Mouse (Mus musculus): ENCODE data around the gene 4931414P19Rik.
A peak's percentile ranks its signal among the peaks of the same experiment; 100 is the strongest.
"Not testable (repeated sequence)": the region's sequence is repeated elsewhere in the genome, so short reads cannot be mapped to it uniquely, and the experiment has no call there.

Gene 4931414P19Rik

DNA sequence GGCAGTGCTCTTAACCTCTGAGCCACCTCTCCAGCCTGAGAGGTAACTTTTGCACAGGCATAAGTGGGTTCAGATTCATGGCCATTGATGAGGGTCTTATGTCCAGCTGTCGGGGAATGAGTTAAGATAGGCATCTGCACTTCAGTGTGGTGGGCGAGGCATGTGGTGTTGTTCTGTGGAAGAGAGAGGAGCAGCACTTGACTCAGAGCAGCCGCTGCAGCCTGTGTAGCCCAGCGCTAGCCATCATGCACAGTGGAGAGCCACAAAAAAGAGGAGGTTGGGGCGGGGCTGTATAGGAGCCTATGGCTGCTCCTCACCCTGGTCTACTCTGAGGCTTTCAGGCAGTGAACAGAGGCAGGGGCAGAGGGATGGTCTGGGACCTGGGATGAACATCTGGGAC lies 22.3 kb upstream of the 4931414P19Rik start:
- no peak for DNase-seq (ENCODE audit: low spot score in 2 of 2)

GRCm38 (mm10) chr14:54624976-54625375 lies 19.2 kb upstream of the 4931414P19Rik start:
- DNase-seq (ENCODE audit: low spot score in 2 of 2), result no peak

- DNase-seq (ENCODE audit: low spot score in 2 of 2), result no peak
Measured at GRCm38 (mm10) chr14:54623334-54623733, 17.5 kb upstream of the 4931414P19Rik start.

DNA sequence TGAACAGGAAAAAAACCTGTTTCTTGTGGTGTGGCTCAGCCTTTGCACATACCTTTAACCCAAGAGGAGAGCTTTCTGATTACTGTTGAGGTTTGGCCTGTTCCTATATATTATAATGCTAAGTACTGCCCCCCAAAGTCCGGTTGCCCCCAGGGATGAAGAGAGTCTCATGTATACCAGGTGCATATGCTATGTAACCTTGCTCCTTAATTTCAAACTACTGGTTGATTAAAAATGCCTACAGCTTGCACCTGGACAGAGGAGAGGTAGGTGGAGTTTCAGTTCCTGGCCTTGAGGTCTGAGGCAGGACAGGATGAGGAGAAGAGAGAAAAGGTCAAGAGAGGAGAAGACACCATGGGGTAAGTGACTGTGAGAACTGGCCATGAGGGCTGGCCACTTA lies 15.3 kb upstream of the 4931414P19Rik start, which contains the start of gene Psmb11:
Gene Psmb11, plus strand, starts transcription at position 301 of the 400 bp plus-strand sequence.
- DNase-seq (ENCODE audit: low spot score in 2 of 2), result no peak

- peak; percentile 88 to 92 for DNase-seq (ENCODE audit: low spot score in 2 of 2)
Measured at GRCm38 (mm10) chr14:54617897-54618365, 12.1 kb upstream of the 4931414P19Rik start, which contains the start of gene Psmb5. TSS of gene Psmb5 (minus strand) at chr14:54618022.

DNA sequence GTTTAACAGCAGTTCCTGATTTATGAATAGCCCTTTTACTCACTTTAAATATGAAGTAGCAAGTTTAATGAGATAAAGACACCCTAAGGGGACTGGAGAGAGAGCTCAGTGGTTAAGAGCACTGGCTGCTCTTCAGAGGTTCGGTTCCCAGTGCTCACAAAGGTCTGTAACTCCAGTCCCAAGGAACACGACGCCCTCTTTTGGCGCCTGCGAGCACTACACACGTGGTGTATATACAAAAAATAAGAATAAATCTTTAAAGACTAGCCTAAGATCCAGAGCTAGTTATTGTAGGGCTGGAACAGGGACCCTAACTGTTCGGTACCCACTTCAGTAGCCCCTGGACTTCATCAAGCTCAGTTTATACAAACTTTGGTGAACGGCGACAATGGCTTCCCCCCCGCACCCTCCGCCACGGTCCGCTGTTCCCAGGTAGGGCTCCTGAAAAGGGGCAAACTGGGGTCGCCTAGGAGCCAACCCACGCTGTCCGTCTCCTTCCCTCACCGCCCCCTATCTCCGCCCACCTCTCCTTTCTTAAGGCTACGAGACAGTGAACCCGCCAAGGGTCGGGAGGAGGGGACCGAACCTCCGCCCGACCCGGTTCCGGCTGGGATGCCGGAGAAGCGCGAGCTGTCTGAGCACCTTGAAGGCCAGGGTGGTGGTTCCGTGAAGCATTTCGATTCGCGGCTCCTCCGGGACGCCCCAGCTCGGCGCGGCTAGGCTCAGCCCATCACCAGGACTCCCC lies 11.5 kb upstream of the 4931414P19Rik start:
- peak in 1 of 2 experiments; percentile 60 for DNase-seq (ENCODE audit: low spot score in 2 of 2)

DNA sequence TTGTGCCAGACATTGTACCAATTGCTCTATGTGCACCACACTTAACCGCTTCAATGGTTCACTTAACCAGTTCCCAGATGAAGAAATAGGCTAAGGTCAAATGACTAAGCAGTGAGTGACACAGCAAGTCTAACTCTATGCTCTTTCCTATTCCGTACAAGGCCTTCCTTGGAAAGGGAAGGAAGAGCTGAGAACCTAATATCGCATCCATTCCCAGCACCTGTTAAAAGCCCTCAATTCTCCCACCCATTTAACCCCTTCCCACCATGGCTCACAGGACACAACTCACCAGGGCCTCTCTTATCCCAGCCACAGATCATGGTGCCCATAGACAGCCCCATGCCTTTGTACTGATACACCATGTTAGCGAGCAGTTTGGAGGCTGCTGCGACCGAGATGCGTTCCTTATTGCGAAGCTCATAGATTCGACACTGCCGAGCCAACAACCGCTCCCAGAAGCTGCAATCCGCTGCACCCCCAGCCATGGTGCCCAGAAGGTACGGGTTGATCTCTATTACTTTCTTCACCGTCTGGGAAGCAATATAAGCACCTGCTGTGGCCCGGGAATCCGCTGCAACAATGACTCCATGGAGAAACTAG lies 10.5 kb upstream of the 4931414P19Rik start:
- DNase-seq (ENCODE audit: low spot score in 2 of 2), result no peak

DNA sequence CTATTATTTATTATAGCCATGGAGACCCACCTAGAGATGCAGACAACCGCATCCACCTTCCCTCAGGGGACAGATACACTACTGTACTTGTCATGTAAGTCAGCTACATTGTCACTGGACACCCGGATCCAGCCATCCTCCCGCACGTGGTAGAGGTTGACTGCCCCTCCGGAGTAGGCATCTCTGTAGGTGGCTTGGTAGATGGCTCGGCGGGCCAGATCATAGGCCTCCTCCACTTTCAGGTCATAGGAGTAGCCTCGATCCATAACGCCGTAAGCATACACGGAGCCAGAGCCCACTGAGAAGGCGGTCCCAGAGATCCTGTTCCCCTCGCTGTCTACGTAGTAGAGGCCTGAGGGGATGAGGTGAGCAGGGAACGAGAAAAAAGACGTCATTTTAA lies 8.3 kb upstream of the 4931414P19Rik start:
- DNase-seq (ENCODE audit: low spot score in 2 of 2), result not testable (repeated sequence)

DNA sequence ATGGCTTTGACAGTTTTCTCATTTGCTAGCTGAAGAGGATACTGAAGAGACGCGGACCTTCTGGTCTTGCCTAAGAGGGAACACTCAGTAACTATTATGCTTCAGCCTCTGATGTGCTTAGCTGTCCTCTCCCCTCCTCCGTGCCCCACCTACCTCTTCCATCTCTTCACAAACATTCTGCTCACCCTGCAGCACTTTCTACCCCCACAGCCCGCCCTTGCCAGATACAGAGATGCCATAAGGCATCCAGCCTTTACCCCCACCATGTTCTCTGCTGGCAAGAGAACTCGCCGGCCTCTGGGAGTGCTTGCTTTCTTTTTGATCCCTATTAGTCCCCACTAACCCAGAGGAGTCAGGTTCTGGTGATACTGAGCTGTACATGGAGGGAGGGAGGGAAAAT lies 4.9 kb upstream of the 4931414P19Rik start:
- DNase-seq (ENCODE audit: low spot score in 2 of 2), result no peak

DNA sequence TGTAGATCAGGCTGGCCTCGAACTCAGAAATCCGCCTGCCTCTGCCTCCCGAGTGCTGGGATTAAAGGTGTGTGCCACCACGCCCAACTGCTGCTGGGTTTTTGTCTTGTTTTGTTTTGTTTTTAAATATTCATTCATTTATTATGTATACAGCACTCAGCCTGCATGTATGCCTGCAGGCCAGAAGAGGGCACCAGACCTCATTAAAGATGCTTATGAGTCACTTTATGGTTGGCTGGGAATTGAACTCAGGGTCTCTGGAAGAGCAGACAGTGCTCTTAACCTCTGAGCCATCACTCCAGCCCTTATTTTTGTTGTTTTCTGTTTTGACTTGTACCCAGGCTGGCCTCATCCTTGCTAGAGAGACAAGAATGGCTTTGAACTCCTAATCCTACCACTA lies 4.2 kb upstream of the 4931414P19Rik start:
- peak in 1 of 2 experiments; percentile 63 for DNase-seq (ENCODE audit: low spot score in 2 of 2)

- DNase-seq (ENCODE audit: low spot score in 2 of 2), result no peak
Measured at GRCm38 (mm10) chr14:54609245-54609644, 3.5 kb upstream of the 4931414P19Rik start.

GRCm38 (mm10) chr14:54607226-54607625 lies 1.4 kb upstream of the 4931414P19Rik start:
- no peak for DNase-seq (ENCODE audit: low spot score in 2 of 2)

DNA sequence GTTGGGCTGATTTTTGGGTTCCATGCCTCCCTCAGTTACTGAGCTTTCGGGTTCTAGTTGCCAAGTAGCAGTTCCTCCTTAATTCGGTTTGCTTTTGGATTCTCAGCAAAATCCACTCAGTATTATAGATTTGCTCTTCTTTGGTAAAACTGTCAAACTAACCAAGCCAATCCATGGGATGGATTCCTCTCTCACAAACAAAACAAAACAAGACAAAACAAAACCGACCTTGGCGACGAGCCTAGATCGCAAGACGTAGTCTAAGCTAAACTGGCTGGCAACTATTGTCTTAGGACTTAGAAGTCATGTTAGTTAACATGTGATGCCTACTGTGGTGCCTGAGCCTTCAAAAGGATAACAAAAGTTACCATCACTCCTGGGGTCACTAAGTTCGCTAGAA lies 2.1 kb downstream of the 4931414P19Rik start:
- peak in 1 of 2 experiments; percentile 25 for DNase-seq (ENCODE audit: low spot score in 2 of 2)

- DNase-seq (ENCODE audit: low spot score in 2 of 2), result peak; percentile 90 to 96
Measured at GRCm38 (mm10) chr14:54603038-54603654, 2.6 kb downstream of the 4931414P19Rik start.

- DNase-seq (ENCODE audit: low spot score in 2 of 2), result peak; percentile 34 to 37
Measured at GRCm38 (mm10) chr14:54602613-54603012, 3.2 kb downstream of the 4931414P19Rik start.

DNA sequence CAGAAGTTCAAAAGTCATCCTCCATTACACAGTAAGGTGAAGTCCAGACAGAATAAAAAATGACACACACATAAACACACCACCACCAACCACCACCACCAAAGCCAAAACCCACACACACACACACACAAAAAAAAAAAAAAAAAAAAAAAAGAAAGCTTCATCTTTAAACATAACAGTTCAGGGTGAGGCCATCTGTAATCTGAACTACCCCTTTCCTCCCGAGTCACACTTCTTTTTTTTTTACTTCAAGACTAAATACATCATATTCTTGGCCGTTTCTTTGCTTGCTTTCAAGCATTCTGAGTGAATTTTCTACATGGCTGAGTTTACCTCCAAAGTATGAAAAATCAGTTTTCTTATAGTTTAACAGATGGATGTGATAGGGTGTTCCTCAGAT lies 4.2 kb downstream of the 4931414P19Rik start:
- no peak for DNase-seq (ENCODE audit: low spot score in 2 of 2)

- no peak for DNase-seq (ENCODE audit: low spot score in 2 of 2)
Measured at GRCm38 (mm10) chr14:54597084-54597483, 8.7 kb downstream of the 4931414P19Rik start.

DNA sequence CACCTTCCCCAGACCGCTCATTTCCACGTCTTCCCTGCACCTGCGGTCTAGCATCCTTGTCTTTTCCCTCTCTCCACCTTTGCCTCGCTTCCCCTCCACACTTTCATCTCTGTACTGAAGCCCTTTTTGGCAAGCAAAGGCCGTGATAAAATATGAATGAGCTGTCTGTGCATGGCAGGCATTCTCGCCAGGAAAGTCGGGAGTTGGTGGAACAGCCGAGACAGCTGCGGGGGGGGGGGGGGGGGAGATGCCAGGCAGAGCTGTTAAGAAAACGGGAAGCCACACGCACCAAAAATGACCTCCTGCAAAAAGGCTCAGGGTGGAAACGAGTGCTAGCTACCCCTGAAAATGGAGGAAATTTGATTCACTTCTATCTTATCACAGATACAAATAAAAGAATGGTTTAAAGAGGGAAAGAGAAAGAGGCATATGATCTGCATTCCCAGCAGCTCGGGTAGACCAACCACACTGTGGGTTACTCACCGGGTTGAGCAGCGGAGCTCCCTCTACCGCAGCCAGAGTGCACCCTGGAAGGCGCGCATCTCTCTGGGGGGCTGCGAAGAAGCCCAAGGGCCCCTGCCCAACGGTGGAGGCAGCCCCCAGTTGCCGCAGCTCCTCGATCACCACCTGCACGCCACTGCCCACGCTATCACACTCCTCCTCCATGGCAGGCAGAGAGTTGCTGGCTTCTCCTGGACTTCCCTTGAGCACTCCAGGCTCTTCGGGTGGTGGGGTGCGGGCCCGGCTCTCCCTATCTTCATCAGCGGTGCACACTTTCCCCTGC lies 11.0 kb downstream of the 4931414P19Rik start:
- DNase-seq (ENCODE audit: low spot score in 2 of 2), result no peak

DNA sequence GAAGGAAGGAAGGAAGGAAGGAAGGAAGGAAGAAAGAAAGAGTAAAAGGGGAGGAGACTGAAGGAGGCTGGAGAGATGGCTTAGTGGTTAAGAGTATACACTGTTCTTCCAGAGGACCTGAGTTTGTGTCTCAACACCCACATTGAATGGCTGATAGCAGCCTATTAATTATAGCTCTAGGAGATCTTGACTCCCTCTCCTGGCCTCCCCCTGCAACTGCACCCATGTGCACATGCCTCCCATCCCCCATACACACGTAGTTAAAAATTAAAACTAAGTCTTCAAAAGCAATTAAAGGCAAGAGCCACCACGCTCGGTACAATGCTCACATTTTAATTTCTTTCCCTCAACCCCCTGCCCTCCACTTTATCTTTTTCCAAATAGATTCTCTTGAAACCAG lies 11.7 kb downstream of the 4931414P19Rik start:
- DNase-seq (ENCODE audit: low spot score in 2 of 2), result no peak

DNA sequence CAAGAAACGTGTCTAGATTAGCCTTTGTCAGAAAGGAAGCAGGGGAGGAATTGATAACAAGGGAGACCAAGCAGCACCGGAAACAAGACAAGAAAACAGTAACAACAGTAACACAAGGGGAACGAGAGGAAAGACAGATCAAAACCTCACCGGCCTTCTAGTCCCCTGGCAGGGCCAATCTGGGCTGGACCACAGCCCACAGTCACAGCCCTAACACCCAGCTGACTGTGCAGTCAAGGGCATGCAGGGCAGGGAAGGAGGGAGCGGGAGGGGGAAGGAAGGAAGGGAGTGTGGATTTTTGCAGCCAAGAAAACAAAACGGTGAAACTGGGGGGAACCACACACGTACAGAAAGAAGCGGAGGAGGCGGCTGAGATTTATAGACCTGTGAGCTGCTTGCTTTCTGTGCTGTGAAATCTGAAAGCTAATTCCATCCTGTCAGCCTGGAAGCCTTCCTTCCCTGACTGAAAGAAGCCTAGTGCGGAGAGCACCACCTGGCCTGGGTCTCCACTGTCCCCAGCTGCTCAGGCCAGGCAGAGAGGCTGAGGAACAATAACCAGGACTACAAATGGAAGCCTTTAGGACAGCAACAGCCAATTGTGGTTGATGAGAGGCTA lies 13.4 kb downstream of the 4931414P19Rik start:
- DNase-seq (ENCODE audit: low spot score in 2 of 2), result no peak

- no peak for DNase-seq (ENCODE audit: low spot score in 2 of 2)
Measured at GRCm38 (mm10) chr14:54591056-54591455, 14.7 kb downstream of the 4931414P19Rik start.

Measured in spleen, postnatal 10 days (tissue).